Mouse (Mus musculus): ENCODE results near the gene Enpp4.

Gene Enpp4

DNA sequence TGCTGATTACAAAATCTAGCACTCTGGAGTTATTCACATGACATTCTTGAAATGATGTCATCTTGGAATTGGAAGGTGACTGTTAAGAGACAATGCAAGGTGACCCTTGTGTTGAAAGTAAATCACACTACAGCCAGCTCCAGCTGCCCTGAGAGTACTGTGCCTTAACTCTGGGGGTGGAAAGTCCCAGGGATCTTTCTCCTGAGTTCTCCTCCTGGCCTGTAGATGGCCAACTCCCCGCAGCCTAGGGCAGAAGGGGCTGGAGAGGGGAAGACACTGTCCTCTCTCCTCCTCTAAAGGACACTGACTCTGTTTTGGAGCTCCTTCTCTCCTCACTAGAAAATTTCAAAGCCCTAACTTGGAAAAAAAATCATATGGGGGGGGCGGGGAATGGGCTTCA lies 14.1 kb downstream of the Enpp4 start:
- DNase-seq (ENCODE audit: low read depth, low spot score), result no peak

DNA sequence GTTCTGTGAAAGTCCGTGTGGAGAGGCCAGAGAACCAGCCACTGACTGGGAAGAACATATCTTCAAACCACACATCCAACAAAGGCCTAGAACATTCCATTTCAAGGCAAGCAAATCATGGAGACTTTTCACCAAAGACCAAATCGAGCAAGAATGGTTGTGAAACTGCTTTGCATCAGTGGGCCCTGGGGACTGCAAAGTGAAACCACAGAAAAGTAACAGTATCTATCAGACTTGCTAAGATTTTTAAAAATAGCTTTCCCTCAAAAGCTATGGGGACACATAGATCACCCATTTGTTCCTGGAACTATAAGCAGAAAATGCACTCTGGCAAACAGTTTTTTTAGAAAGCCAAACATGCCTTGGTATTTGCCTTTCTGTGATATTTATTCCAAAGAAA lies 14.7 kb downstream of the Enpp4 start:
- no peak for DNase-seq (ENCODE audit: low read depth, low spot score)

DNA sequence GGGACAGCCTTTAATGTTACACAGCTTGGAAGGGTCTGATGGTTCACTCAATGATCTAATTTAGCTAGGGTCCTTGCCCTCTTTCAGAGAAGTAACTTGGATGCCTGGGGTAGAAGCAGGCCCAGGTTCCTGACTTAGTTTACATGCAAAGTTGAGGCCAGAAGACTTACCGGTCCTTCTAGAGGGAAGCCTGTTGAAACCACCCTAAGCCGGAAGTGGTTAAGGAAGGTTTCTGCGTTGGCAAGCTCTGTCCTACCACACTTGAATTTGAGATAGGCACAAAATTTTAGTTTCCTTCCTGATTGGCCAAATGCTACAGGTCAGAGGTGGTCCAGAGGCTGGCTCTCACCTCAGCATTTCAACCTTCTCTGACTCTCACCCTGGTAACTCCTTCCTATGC lies 17.4 kb downstream of the Enpp4 start:
- DNase-seq (ENCODE audit: low read depth, low spot score), result no peak

DNA sequence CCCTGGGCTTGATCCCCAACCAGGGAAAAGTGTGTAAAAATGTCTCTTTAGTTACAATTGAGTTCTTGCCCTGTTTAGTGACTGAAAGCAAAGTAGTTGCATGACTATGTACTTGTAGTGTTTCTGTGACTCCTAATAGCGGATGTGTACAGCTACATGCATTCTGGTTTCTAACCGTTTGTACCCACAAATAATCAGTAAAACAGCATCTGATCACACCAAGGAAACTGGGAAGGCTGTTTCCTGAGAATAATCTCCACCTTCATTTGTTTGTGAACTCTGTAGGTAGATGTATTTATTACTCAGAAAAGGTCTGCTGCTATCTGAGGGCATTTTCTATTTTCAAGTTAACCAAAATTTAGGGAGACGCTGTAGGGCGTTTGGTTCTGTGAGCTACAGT lies 22.5 kb downstream of the Enpp4 start:
- DNase-seq (ENCODE audit: low read depth, low spot score), result no peak

DNA sequence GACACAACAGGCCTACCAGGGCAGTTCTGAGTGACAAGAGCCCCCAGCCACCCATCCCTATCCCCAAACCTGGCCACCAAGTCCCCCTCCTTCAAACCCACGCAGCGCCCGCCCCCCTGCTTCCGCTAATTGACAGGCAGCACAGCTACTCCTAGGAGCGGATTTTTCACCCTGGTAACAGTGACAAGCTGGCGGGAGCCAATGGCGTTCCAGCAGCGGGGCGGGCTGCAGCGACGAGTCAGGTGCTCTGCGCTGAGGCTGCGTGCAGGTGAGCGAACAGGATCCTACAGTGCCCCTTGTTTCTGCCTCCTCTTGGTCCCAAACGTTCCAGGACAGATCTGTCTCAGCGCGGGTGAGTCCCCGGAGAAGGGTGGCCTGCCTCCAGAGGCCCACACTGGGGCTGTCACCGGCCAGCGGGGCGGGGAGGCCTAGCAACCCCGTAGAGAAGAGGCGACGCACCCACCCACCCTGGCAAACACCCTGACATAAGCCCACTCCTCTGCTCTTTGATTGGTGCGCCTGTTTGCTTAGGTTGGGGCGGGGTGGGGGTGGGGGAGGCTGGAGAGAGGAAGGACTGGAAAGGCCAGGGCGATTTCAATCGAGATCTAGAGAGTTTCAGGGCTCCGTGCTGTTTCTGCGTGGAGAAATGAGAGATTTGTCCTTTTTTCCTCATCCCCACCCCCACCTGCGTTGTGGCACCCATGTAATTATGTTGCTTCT lies 26.8 kb downstream of the Enpp4 start, which contains the start of gene Enpp5:
Gene Enpp5 (plus strand): TSS at position 183 of the 720 bp plus-strand sequence.
- DNase-seq (ENCODE audit: low read depth, low spot score), result no peak

DNA sequence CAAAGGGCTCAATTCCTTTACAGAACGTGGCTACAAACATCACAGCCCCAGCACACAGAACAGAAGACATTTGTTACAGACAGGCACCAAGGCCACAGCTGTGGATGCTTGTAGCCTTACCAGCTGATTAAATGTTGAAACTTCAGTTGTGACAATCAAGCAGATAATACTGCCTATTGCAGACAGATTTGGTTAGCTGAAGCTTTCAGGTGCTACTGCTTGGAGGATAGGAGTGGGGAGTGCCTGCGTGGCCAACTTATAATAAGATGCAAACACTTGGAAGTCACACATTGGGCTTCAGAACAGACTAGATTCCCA lies 27.8 kb downstream of the Enpp4 start:
- no peak for DNase-seq (ENCODE audit: low read depth, low spot score)

DNA sequence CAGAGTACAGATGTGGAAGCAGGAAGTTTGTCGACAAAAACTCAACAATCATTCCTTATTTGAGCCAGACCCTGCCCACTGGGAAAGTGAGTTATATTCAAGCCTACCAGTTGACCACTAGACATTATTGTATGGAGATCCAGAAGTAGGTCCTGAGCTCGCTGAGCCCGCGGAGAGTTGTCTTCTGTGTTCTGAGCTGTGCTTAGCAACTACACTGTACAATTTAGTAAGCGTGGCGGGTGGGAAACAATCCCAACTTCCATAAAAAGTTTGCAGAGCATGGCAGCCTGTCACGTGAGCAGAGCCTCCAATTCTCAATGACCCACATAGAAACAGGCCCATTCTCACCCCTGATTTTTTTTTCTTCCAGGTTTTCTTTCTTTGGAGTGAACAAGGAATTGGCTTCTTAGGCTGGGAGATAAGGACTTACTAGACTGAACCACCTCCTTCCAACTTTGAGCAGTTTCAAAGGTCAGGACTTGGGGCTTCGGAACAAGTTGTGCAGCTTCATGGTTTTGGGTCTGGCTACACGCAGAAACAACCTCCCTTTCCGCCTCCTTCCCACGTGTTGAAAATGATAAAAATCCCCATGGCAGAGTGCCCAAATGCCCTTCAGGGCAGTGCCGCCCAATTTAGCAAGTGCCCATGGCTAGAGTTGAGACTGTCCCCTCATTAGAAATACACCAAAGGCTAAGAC lies 28.3 kb downstream of the Enpp4 start:
- DNase-seq (ENCODE audit: low read depth, low spot score), result no peak

DNA sequence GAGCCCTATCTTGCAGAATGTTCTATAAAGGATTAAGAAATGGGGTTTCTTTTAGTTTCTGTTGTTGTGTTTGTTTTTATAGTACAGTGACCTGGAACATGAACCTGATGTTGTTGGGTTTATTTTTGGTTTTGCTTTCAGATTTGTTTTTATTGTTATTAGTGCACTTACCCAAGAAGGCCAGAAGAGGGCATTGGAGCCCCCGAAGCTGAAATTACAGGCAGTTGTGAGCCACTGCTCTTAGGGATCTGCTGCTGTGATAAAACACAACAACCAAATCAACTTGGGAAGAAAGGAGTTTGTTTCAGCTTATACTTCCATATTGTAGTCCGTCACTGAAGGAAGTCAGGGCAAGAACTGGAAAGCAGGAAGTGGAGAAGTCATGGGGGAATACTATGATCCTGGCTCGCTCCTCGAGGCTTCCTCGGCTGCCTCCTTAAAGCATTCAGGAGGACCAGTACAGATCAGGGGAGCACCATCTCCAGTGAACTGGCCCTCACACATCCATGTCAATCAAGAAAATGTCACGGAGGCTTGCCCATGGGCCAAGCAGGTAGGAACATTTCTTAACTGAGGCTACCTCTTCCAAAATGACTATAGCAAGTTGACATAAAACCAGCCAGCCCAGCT lies 29.4 kb downstream of the Enpp4 start:
- DNase-seq (ENCODE audit: low read depth, low spot score), result no peak

DNA sequence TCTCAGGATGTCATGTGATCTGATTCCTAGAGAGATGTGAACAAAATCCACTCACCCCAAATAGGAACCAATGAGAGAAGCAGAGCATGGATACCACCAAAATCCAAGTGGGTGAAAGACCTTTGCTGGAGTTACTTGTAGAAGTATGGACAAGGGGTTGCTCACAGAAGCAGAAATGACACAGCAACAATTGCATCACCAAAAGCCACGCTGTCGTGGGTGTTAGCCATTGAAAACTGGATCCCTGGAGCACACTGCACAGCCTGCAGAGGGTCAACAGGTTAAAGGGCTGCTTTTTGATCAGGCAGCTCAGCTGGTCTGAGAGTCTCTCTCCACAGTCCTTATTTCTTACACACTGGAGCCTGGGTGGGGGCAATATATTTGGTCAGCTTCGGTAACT lies 30.0 kb downstream of the Enpp4 start:
- no peak for DNase-seq (ENCODE audit: low read depth, low spot score)

DNA sequence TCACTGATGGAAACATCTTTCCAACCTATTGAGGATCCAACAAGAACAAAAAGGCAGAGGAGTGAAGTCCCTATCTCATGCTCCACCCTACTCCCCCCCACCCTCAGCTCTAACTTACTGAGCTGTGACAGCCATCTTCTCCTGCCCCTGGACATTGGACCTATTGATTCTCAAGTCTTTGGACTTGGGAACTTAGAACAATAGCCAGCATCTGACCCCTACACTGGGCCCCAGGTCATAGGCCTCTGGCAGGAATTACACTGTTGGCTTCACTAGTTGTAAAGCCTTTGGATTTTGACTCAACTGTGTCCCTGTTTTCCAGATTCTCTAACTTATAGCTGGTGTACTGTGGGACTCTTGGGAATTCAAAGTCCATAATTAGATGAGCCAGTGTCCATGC lies 33.9 kb downstream of the Enpp4 start:
- no peak for DNase-seq (ENCODE audit: low read depth, low spot score)

DNA sequence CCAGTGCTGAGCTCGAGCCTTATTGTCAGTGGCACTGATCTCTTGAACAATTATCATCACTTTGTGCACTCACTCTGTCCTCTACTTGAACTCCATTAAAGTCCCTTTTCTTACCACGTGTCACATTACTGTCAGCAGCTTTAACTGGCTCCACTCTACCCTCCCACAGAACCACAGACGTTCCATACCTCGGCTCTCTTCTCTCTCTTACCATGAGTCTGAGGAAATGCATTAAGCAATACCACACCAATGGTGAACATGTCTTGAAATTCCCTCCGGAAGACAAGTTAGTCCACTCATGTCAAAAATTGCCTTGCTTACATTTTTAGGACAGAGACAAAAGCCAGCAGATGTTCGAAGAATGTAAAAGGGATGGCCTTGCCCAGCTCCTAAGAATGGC lies 36.7 kb downstream of the Enpp4 start:
- DNase-seq (ENCODE audit: low read depth, low spot score), result no peak

DNA sequence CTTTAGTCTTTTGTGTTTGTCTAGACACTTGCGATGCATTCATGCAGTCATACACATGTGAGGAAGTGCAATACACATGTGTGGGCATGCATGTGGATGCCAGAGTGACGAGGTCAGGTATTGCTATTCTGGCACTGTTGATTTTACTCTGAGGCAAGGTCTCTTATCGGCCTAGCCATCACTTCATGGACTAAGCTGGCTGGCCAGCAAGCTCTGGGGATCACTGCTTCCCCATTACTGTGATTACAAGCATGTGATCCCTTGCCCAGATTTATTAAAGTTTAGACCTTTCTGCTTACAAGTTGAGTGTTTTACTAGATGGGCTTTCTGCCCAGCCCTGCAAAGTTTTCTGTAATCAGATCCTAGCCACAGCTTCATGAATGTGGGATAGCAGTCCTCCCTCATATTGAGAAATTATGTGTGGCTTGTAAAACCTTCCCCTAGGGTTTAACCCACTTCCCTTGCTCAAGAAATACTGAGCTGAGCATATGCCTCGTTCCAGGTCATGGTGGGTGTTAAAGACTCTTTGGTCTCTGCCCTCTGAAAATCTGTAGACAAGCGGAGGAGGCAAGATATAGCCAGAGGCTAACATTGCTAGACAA lies 44.2 kb downstream of the Enpp4 start:
- DNase-seq (ENCODE audit: low read depth, low spot score), result no peak

DNA sequence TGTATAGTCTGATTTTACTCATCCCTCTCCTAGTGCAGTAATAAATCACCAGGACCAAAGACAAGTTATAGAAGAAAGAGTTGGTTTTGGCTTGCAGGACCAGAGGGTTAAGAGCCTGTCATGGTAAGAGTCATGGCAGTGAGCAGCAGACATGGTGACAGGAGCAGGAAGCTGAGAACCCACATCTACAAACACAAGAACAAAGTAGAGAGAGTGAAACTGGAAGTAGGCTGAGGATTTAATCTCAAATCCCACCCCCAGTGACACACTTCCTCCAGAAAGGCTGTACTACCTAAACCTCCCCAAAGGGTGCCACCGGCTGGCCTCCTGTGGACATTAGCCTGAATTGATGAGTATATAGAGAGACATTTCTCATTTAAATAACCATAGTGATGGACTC lies 44.8 kb downstream of the Enpp4 start:
- DNase-seq (ENCODE audit: low read depth, low spot score), result no peak

DNA sequence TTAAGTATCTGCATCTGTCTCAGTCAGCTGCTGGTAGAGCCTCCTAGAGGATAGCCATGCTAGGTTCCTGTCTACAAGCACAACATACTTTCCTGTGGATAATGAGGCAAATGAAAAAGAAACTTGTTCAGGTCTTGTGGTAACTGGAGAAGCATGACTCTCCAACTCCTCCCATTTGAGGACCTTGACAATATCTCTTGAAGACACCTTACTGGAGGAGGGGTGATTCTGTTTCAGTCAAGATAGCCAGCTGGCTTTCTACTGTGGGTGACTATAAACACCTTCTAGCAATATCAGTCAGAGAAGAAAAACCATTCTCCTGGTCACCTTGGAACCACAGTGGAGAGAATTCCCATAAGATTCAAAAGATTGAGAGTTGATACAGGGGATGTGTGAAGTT lies 47.5 kb downstream of the Enpp4 start:
- no peak for DNase-seq (ENCODE audit: low read depth, low spot score)

DNA sequence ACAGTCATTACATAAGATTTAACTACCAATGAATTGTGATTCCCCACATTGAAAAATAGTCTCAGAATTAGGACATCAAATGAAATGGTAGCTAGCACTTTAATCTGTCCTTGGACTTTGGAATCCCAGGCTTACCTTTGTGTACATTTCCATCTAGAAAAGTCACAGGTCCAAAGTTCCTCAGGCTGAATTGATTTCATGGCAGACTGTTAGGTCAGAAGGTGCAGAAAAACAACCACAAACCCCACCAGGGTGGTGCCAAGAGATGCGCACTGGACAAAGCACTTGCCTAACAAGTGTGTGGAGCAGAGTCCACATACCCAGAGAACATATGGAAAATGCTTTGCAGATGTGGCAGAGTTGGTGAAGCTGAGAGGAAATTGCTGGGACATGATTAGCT lies 48.5 kb downstream of the Enpp4 start:
- DNase-seq (ENCODE audit: low read depth, low spot score), result no peak

DNA sequence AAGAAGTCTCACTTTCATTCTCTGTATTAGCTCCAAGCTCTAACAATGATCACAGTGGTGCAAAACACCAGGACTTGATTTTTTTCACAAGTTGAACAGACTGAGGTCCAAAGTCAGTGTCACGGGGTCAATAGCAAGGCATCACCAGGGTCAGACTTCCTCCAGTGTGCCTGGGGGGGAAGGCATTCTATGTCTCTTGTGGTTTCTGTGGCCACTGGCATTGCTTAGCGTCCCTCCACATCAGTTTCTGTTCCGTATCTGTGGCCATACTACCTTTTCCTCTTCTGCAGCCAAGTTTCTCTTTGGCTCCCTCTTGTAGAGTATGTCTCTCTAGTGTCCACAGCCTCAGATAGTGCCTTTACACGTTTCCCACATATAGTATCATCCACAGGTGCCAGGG lies 52.2 kb downstream of the Enpp4 start:
- DNase-seq (ENCODE audit: low read depth, low spot score), result no peak
